Mouse (Mus musculus): ENCODE data around the gene Apol10b. TPM values are rescaled to one million over a fixed set of nuclear protein-coding genes. Genes with fewer than 3 reads are reported as not detected.

The Apol10b gene
- polyA plus RNA-seq, 1 experiment from 2014 or later, result not detected

Other genes starting within 250 kb of the Apol10b start
- gene Apol7a, start 197.0 kb downstream of the Apol10b start, polyA plus RNA-seq (2015; fragmentation: Nextera tagmentation; extraction: Ambion mirVana), result not detected in 2 replicates
- gene Apol9a, start 185.0 kb downstream of the Apol10b start, polyA plus RNA-seq (2015; fragmentation: Nextera tagmentation; extraction: Ambion mirVana), result 0.24 and 0.46 TPM in 2 replicates
- gene Apol7b, start 148.6 kb downstream of the Apol10b start, polyA plus RNA-seq (2015; fragmentation: Nextera tagmentation; extraction: Ambion mirVana), result not detected in 2 replicates
- gene Apol10a, start 119.1 kb downstream of the Apol10b start, polyA plus RNA-seq (2015; fragmentation: Nextera tagmentation; extraction: Ambion mirVana), result not detected in 2 replicates
- gene Apol11a, start 87.9 kb downstream of the Apol10b start, polyA plus RNA-seq (2015; fragmentation: Nextera tagmentation; extraction: Ambion mirVana), result not detected in 2 replicates
- gene Apol7c, start 62.8 kb downstream of the Apol10b start, polyA plus RNA-seq (2015; fragmentation: Nextera tagmentation; extraction: Ambion mirVana), result not detected in 2 replicates
- not detected in 2 replicates for gene 1700025B11Rik, start 34.2 kb downstream of the Apol10b start, polyA plus RNA-seq (2015; fragmentation: Nextera tagmentation; extraction: Ambion mirVana)
- gene Gm36245, start 3.1 kb upstream of the Apol10b start, polyA plus RNA-seq (2015; fragmentation: Nextera tagmentation; extraction: Ambion mirVana), result not detected in 2 replicates
- not detected in 2 replicates for gene Apol11b, start 47.2 kb upstream of the Apol10b start, polyA plus RNA-seq (2015; fragmentation: Nextera tagmentation; extraction: Ambion mirVana)
- not detected in 2 replicates for gene Apol7e, start 102.7 kb upstream of the Apol10b start, polyA plus RNA-seq (2015; fragmentation: Nextera tagmentation; extraction: Ambion mirVana)
- 0.13 and 0.44 TPM in 2 replicates for gene Apol9b, start 132.9 kb upstream of the Apol10b start, polyA plus RNA-seq (2015; fragmentation: Nextera tagmentation; extraction: Ambion mirVana)
- gene Apol8, start 160.9 kb upstream of the Apol10b start, polyA plus RNA-seq (2015; fragmentation: Nextera tagmentation; extraction: Ambion mirVana), result 0.14 and 0.35 TPM in 2 replicates
- gene Myh9, start 246.1 kb upstream of the Apol10b start, polyA plus RNA-seq (2015; fragmentation: Nextera tagmentation; extraction: Ambion mirVana), result 8.4 and 11.8 TPM in 2 replicates

Measured in hindbrain, embryonic 16.5 days (tissue).